13 mouse cellular contexts compared by ENCODE assay signal in genomic region chr13:44121241-44121671, GRCm38 (mm10).
DNase-seq lines count a peak whose midpoint lies in the region; ATAC-seq and TF ChIP-seq lines count a peak whose summit lies in the region.
"Had no signal": no experiment of that assay in that cellular context is flagged by ENCODE, and none has a peak within 500 bp of the region (broad histone marks: within the 10 kb centered on the region; RNA-seq: fewer than 3 reads in every experiment).

No protein-coding gene starts in this region.

- H3K4me1 ChIP-seq in kidney, adult 2 months (ENCODE audit: control insufficient read depth, insufficient read depth, low read length): no peaks in the 10 kb centered on the region
- H3K4me1 ChIP-seq in forebrain, embryonic 12.5 days: peaks cover 33% of the 10 kb centered on the region
- peaks cover 59% of the 10 kb centered on the region for H3K4me1 ChIP-seq in limb, embryonic 10.5 days
- no peaks in the 10 kb centered on the region; the same call in 1 of the 2 replicates for H3K4me1 ChIP-seq in liver, embryonic 11.5 days (replicated peaks; ENCODE audit: control insufficient read depth, insufficient read depth, low read length)
- H3K4me1 ChIP-seq: liver, embryonic 15.5 days had no signal

- peak; percentile 62 for ATAC-seq in forebrain, embryonic 12.5 days (ENCODE audit: low FRiP score)
- no peak for ATAC-seq in liver, embryonic 11.5 days (replicated peaks; ENCODE audit: low FRiP score)
- ATAC-seq: activated CD4-positive, CD25-positive, alpha-beta regulatory T cell, adult 4 months had no signal

- no peak for TF ChIP-seq POLR2A in kidney, adult 2 months (IDR thresholded peaks at IDR 0.05; ENCODE audit: low read depth, low read length)

- H3K9me3 ChIP-seq in forebrain, embryonic 12.5 days: no peaks in the 10 kb centered on the region
- no peaks in the 10 kb centered on the region for H3K9me3 ChIP-seq in limb, embryonic 10.5 days (replicated peaks)
- no peaks in the 10 kb centered on the region for H3K9me3 ChIP-seq in liver, embryonic 11.5 days (ENCODE audit: control insufficient read depth, low read length)
- H3K9me3 ChIP-seq: heart, embryonic 10.5 days; liver, embryonic 15.5 days had no signal

- H3K4me3 ChIP-seq in kidney, adult 2 months (ENCODE audit: insufficient read depth, low read depth, low read length): no peak overlapping the region
- H3K4me3 ChIP-seq in forebrain, embryonic 12.5 days (replicated peaks): no peak overlapping the region
- no peak overlapping the region for H3K4me3 ChIP-seq in limb, embryonic 10.5 days
- no peak overlapping the region for H3K4me3 ChIP-seq in liver, embryonic 11.5 days (ENCODE audit: low read depth, low read length)
- H3K4me3 ChIP-seq: erythroblast, embryonic 14.5 days; heart, embryonic 10.5 days; liver, embryonic 15.5 days had no signal

- DNase-seq in kidney, postnatal 14 days: peak; percentile 17
- no peak for DNase-seq in kidney, adult 2 months
- DNase-seq in limb, embryonic 10.5 days (ENCODE audit: low spot score): peak; percentile 72
- peak; percentile 50 for DNase-seq in retina, embryonic 14.5 days (ENCODE audit: low spot score)
- no peak for DNase-seq in liver, embryonic 11.5 days (ENCODE audit: low spot score)
- DNase-seq in lung, postnatal 25 days (ENCODE audit: low spot score): no peak
- DNase-seq in ovary, postnatal 10 days (ENCODE audit: low spot score): no peak
- DNase-seq: right cerebral cortex, postnatal 14 days had no signal

- no peak overlapping the region for H3K27ac ChIP-seq in kidney, adult 2 months (ENCODE audit: insufficient read depth, low read depth, low read length)
- H3K27ac ChIP-seq in forebrain, embryonic 12.5 days: peak overlapping the region; percentile 83
- H3K27ac ChIP-seq in limb, embryonic 10.5 days: peak overlapping the region; percentile 79
- H3K27ac ChIP-seq in liver, embryonic 11.5 days (ENCODE audit: low read depth, low read length): no peak overlapping the region
- H3K27ac ChIP-seq: heart, embryonic 10.5 days; liver, embryonic 15.5 days had no signal

- no peaks in the 10 kb centered on the region for H3K36me3 ChIP-seq in kidney, adult 2 months (ENCODE audit: control insufficient read depth, insufficient read depth, low read length)
- H3K36me3 ChIP-seq in forebrain, embryonic 12.5 days (replicated peaks): no peaks in the 10 kb centered on the region
- no peaks in the 10 kb centered on the region for H3K36me3 ChIP-seq in limb, embryonic 10.5 days
- H3K36me3 ChIP-seq in liver, embryonic 11.5 days (ENCODE audit: control insufficient read depth, insufficient read depth, low read length): no peaks in the 10 kb centered on the region
- H3K36me3 ChIP-seq: heart, embryonic 10.5 days; liver, embryonic 15.5 days had no signal

- no peaks in the 10 kb centered on the region for H3K27me3 ChIP-seq in kidney, adult 2 months (replicated peaks; ENCODE audit: control insufficient read depth, insufficient read depth, low read length)
- no peaks in the 10 kb centered on the region for H3K27me3 ChIP-seq in forebrain, embryonic 12.5 days
- H3K27me3 ChIP-seq in limb, embryonic 10.5 days (ENCODE audit: low read depth, poor library complexity, severe bottlenecking): no peaks in the 10 kb centered on the region
- no peaks in the 10 kb centered on the region for H3K27me3 ChIP-seq in liver, embryonic 11.5 days (replicated peaks; ENCODE audit: control insufficient read depth, insufficient read depth, low read length)
- H3K27me3 ChIP-seq: liver, embryonic 15.5 days had no signal

- H3K4me2 ChIP-seq in forebrain, embryonic 12.5 days: peak overlapping the region; percentile 7; the same call in 1 of the 2 replicates
- H3K4me2 ChIP-seq in liver, embryonic 11.5 days: no peak overlapping the region
- H3K4me2 ChIP-seq: liver, embryonic 15.5 days had no signal

- WGBS in kidney, adult 2 months: 63% methylated on average over 7 of the region's 8 CpGs
- 7% methylated on average over 6 of the region's 8 CpGs for WGBS in forebrain, embryonic 12.5 days
- WGBS in limb, embryonic 10.5 days: 7% methylated on average over 7 of the region's 8 CpGs
- WGBS in liver, embryonic 11.5 days: 44% methylated on average over 7 of the region's 8 CpGs

- H3K9ac ChIP-seq in forebrain, embryonic 12.5 days: no peak overlapping the region
- H3K9ac ChIP-seq in liver, embryonic 11.5 days (ENCODE audit: low read depth, low read length): no peak overlapping the region
- H3K9ac ChIP-seq: liver, embryonic 15.5 days had no signal

- TF ChIP-seq CTCF in kidney, adult 2 months (conservative IDR thresholded peaks at IDR 0.05; ENCODE audit: insufficient read depth, insufficient read length, low read depth, low read length): no peak

Comparison
In these comparisons a context has a peak if more than half of its experiments do, and no peak if none do; other contexts are left out.
1. DNase-seq: peak in kidney, postnatal 14 days (single experiment), limb, embryonic 10.5 days (single experiment) and retina, embryonic 14.5 days (single experiment); none in kidney, adult 2 months (single experiment), liver, embryonic 11.5 days (single experiment), lung, postnatal 25 days (single experiment) and ovary, postnatal 10 days (single experiment).
2. H3K27ac ChIP-seq: peak in forebrain, embryonic 12.5 days (single experiment) and limb, embryonic 10.5 days (single experiment); none in kidney, adult 2 months (single experiment) and liver, embryonic 11.5 days (single experiment).